Mouse (Mus musculus): ENCODE results near the gene Slc22a12. TPM values are rescaled to one million over a fixed set of nuclear protein-coding genes. Genes with fewer than 3 reads are reported as not detected.

Slc22a12 gene
- polyA plus RNA-seq, 1 experiment: 1,526 TPM

GRCm38 (mm10) chr19:6519483-6519882 is 23.3 kb downstream of the Slc22a12 start:
- Histone ChIP-seq H3K4me1 (ENCODE audit: control insufficient read depth, insufficient read depth, low read length) (no peaks in the 10 kb centered on the region), H3K27ac (ENCODE audit: insufficient read depth, low read depth, low read length) (no peak overlapping the region), H3K27me3 (replicated peaks; ENCODE audit: control insufficient read depth, insufficient read depth, low read length) (no peaks in the 10 kb centered on the region), H3K36me3 (ENCODE audit: control insufficient read depth, insufficient read depth, low read length) (no peaks in the 10 kb centered on the region), H3K4me3 (ENCODE audit: insufficient read depth, low read depth, low read length) (no peak overlapping the region)
- TF ChIP-seq POLR2A (IDR thresholded peaks at IDR 0.05; ENCODE audit: low read depth, low read length): no peak
- no peak for TF ChIP-seq CTCF (conservative IDR thresholded peaks at IDR 0.05; ENCODE audit: insufficient read depth, insufficient read length, low read depth, low read length)
- no peak for DNase-seq
- 69% methylated on average over 2 of the region's 2 CpGs for WGBS

- DNase-seq: no peak
- Histone ChIP-seq H3K4me3 (ENCODE audit: insufficient read depth, low read depth, low read length) (no peak overlapping the region), H3K36me3 (ENCODE audit: control insufficient read depth, insufficient read depth, low read length) (no peaks in the 10 kb centered on the region), H3K27me3 (replicated peaks; ENCODE audit: control insufficient read depth, insufficient read depth, low read length) (no peaks in the 10 kb centered on the region), H3K27ac (ENCODE audit: insufficient read depth, low read depth, low read length) (no peak overlapping the region), H3K4me1 (ENCODE audit: control insufficient read depth, insufficient read depth, low read length) (no peaks in the 10 kb centered on the region)
- TF ChIP-seq POLR2A (IDR thresholded peaks at IDR 0.05; ENCODE audit: low read depth, low read length) (no peak), CTCF (conservative IDR thresholded peaks at IDR 0.05; ENCODE audit: insufficient read depth, insufficient read length, low read depth, low read length) (no peak)
- 65% methylated on average over 5 of the region's 5 CpGs for WGBS
These were observed 24.2 kb downstream of the Slc22a12 start for GRCm38 (mm10) chr19:6518601-6519000.

GRCm38 (mm10) chr19:6516153-6516552 is 26.7 kb downstream of the Slc22a12 start:
- TF ChIP-seq POLR2A (IDR thresholded peaks at IDR 0.05; ENCODE audit: low read depth, low read length) (no peak), CTCF (conservative IDR thresholded peaks at IDR 0.05; ENCODE audit: insufficient read depth, insufficient read length, low read depth, low read length) (no peak)
- no peak for DNase-seq
- WGBS: 65% methylated on average over 8 of the region's 8 CpGs

GRCm38 (mm10) chr19:6515448-6515847 is 27.4 kb downstream of the Slc22a12 start:
- 65% methylated on average over 5 of the region's 5 CpGs for WGBS
- H3K4me1 ChIP-seq (ENCODE audit: control insufficient read depth, insufficient read depth, low read length): no peaks in the 10 kb centered on the region
- no peaks in the 10 kb centered on the region for H3K27me3 ChIP-seq (replicated peaks; ENCODE audit: control insufficient read depth, insufficient read depth, low read length)
- no peaks in the 10 kb centered on the region for H3K36me3 ChIP-seq (ENCODE audit: control insufficient read depth, insufficient read depth, low read length)
- no peak for DNase-seq
- H3K27ac ChIP-seq (ENCODE audit: insufficient read depth, low read depth, low read length): no peak overlapping the region
- TF ChIP-seq POLR2A (IDR thresholded peaks at IDR 0.05; ENCODE audit: low read depth, low read length): no peak
- no peak for TF ChIP-seq CTCF (conservative IDR thresholded peaks at IDR 0.05; ENCODE audit: insufficient read depth, insufficient read length, low read depth, low read length)
- no peak overlapping the region for H3K4me3 ChIP-seq (ENCODE audit: insufficient read depth, low read depth, low read length)

More at GRCm38 (mm10) chr19:6516153-6516552, 26.7 kb downstream of the Slc22a12 start:
- Histone ChIP-seq H3K27me3 (replicated peaks; ENCODE audit: control insufficient read depth, insufficient read depth, low read length) (no peaks in the 10 kb centered on the region), H3K36me3 (ENCODE audit: control insufficient read depth, insufficient read depth, low read length) (no peaks in the 10 kb centered on the region), H3K27ac (ENCODE audit: insufficient read depth, low read depth, low read length) (no peak overlapping the region), H3K4me3 (ENCODE audit: insufficient read depth, low read depth, low read length) (no peak overlapping the region), H3K4me1 (ENCODE audit: control insufficient read depth, insufficient read depth, low read length) (no peaks in the 10 kb centered on the region)

- no peak overlapping the region for H3K27ac ChIP-seq (ENCODE audit: insufficient read depth, low read depth, low read length)
- H3K27me3 ChIP-seq (replicated peaks; ENCODE audit: control insufficient read depth, insufficient read depth, low read length): no peaks in the 10 kb centered on the region
These were observed 27.9 kb downstream of the Slc22a12 start for GRCm38 (mm10) chr19:6514940-6515339.

GRCm38 (mm10) chr19:6513389-6514139 is 29.3 kb downstream of the Slc22a12 start:
- Histone ChIP-seq H3K4me3 (ENCODE audit: insufficient read depth, low read depth, low read length) (no peak overlapping the region), H3K36me3 (ENCODE audit: control insufficient read depth, insufficient read depth, low read length) (no peaks in the 10 kb centered on the region), H3K27me3 (replicated peaks; ENCODE audit: control insufficient read depth, insufficient read depth, low read length) (no peaks in the 10 kb centered on the region), H3K27ac (ENCODE audit: insufficient read depth, low read depth, low read length) (no peak overlapping the region), H3K4me1 (ENCODE audit: control insufficient read depth, insufficient read depth, low read length) (no peaks in the 10 kb centered on the region)
- WGBS: 28% methylated on average over 15 of the region's 15 CpGs
- DNase-seq: no peak
- TF ChIP-seq CTCF (conservative IDR thresholded peaks at IDR 0.05; ENCODE audit: insufficient read depth, insufficient read length, low read depth, low read length): no peak
- no peak for TF ChIP-seq POLR2A (IDR thresholded peaks at IDR 0.05; ENCODE audit: low read depth, low read length)

More at GRCm38 (mm10) chr19:6514940-6515339, 27.9 kb downstream of the Slc22a12 start:
- WGBS: 64% methylated on average over 6 of the region's 6 CpGs
- TF ChIP-seq POLR2A (IDR thresholded peaks at IDR 0.05; ENCODE audit: low read depth, low read length): no peak
- TF ChIP-seq CTCF (conservative IDR thresholded peaks at IDR 0.05; ENCODE audit: insufficient read depth, insufficient read length, low read depth, low read length): no peak
- Histone ChIP-seq H3K36me3 (ENCODE audit: control insufficient read depth, insufficient read depth, low read length) (no peaks in the 10 kb centered on the region), H3K4me3 (ENCODE audit: insufficient read depth, low read depth, low read length) (no peak overlapping the region), H3K4me1 (ENCODE audit: control insufficient read depth, insufficient read depth, low read length) (no peaks in the 10 kb centered on the region)
- DNase-seq: no peak

GRCm38 (mm10) chr19:6510546-6510945 is 32.3 kb downstream of the Slc22a12 start:
- H3K27me3 ChIP-seq (replicated peaks; ENCODE audit: control insufficient read depth, insufficient read depth, low read length): no peaks in the 10 kb centered on the region

More at GRCm38 (mm10) chr19:6510546-6510945, 32.3 kb downstream of the Slc22a12 start:
- Histone ChIP-seq H3K4me1 (ENCODE audit: control insufficient read depth, insufficient read depth, low read length) (no peaks in the 10 kb centered on the region), H3K27ac (ENCODE audit: insufficient read depth, low read depth, low read length) (no peak overlapping the region), H3K36me3 (ENCODE audit: control insufficient read depth, insufficient read depth, low read length) (no peaks in the 10 kb centered on the region), H3K4me3 (ENCODE audit: insufficient read depth, low read depth, low read length) (no peak overlapping the region)
- TF ChIP-seq CTCF (conservative IDR thresholded peaks at IDR 0.05; ENCODE audit: insufficient read depth, insufficient read length, low read depth, low read length): no peak
- TF ChIP-seq POLR2A (IDR thresholded peaks at IDR 0.05; ENCODE audit: low read depth, low read length): no peak
- no peak for DNase-seq
- 68% methylated on average over 2 of the region's 2 CpGs for WGBS

Data from kidney, adult 2 months (tissue).